Mouse (Mus musculus) stomach, postnatal 0 days (tissue): ENCODE measurements around the gene Rtbdn.

ENCODE experiments used
- CTCF ChIP-seq: IDR thresholded peaks from 2 replicates; pipeline ENCODE4 v1.5.1; 2016; ENCODE audit warnings: antibody characterized with exemption, low read depth, mild to moderate bottlenecking, moderate library complexity
- EP300 ChIP-seq: optimal IDR thresholded peaks from 2 replicates; pipeline ENCODE3; 2016; ENCODE audit warnings: antibody characterized with exemption

GRCm38 (mm10) chr8:84986379-84986945 is 39.7 kb downstream of the Rtbdn start:
- TF ChIP-seq CTCF (no peak), EP300 (no peak)
